Mouse (Mus musculus) C2C12 (cell line): ENCODE measurements around the gene Prkcg.

ENCODE experiments used
- CEBPB ChIP-seq: IDR thresholded peaks from one replicate; pipeline ENCODE4 v1.6.1; 2011; ENCODE audit warnings: low read depth, mild to moderate bottlenecking, control low read depth, moderate library complexity
- CTCF ChIP-seq: IDR thresholded peaks from one replicate; pipeline ENCODE4 v1.5.1; 2011; ENCODE audit not compliant: control insufficient read depth, insufficient read depth, insufficient read length
- MAX ChIP-seq: IDR thresholded peaks from one replicate; pipeline ENCODE4 v1.6.1; 2011; ENCODE audit warnings: mild to moderate bottlenecking, control low read depth

DNA sequence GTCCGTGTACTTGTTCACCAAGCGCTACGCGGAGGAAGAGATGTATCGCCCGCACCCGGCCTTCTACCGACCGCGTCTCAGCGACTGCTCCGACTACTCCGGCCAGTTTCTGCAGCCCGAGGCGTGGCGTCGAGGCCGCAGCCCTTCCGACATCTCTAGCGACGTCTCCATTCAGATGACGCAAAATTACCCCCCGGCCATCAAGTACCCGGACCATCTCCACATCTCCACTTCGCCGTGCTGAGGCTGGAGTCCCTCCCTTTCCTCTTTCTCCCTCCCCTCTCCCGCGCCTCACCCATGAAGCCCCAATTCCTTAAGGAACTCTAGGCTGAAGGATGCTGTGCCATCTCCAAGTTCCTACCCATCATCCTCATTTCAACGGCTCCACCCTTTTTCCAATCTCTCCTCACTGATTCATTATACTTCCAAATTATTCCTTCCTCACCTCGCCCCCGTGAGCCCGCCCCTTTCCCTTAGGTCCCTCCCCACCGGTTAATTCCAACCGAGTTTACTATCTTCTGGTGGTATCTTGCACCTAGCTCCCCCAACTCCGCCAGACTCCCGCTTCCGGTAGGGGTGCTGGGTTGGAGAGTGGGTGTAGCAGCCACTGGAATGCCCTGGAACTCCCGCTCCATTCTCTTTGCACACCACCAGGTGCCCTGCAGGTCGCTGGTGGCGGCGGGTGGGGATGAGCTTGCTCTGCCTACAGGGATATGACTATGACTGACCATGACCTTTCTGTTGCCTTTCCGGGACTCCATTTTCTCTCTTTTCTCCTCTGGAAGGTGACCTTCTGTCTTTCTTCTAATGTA is 77.9 kb downstream of the Prkcg start:
- no peak for TF ChIP-seq MAX
- no peak for TF ChIP-seq CEBPB
- TF ChIP-seq CTCF = no peak
